Mouse (Mus musculus) myocyte (in vitro differentiated cells): ENCODE results near the gene Ercc6. TPM values are rescaled to one million over a fixed set of nuclear protein-coding genes. Genes with fewer than 3 reads are reported as not detected.

Experiments used
- H3K27me3 ChIP-seq: one replicate; pipeline ENCODE4 v1.6.1; 2011; ENCODE audit not compliant: control insufficient read depth, insufficient read depth, insufficient read length
- H3K36me3 ChIP-seq: one replicate; pipeline ENCODE4 v1.6.1; 2011; ENCODE audit not compliant: control insufficient read depth, insufficient read depth
- H3K4me2 ChIP-seq: one replicate; pipeline ENCODE4 v1.6.1; 2011; ENCODE audit warnings: low read depth, control low read depth
- H3K4me3 ChIP-seq: one replicate; pipeline ENCODE4 v1.5.1; 2011; ENCODE audit warnings: mild to moderate bottlenecking, control low read depth, moderate library complexity
- H3K79me2 ChIP-seq: one replicate; pipeline ENCODE4 v1.6.1; 2011; ENCODE audit not compliant: control insufficient read depth, insufficient read depth
- H3ac ChIP-seq: one replicate; pipeline ENCODE4 v1.6.1; 2011; ENCODE audit not compliant: control insufficient read depth, insufficient read length
- CEBPB ChIP-seq: IDR thresholded peaks from 2 replicates; pipeline ENCODE4 v1.6.1; 2011; ENCODE audit warnings: mild to moderate bottlenecking, moderate library complexity; ENCODE audit not compliant: poor library complexity, insufficient read depth, severe bottlenecking
- E2F4 ChIP-seq: IDR thresholded peaks from one replicate; pipeline ENCODE4 v1.6.1; 2011; ENCODE audit warnings: mild to moderate bottlenecking, control low read depth, moderate library complexity; ENCODE audit not compliant: insufficient read depth
- MAX ChIP-seq: IDR thresholded peaks from one replicate; pipeline ENCODE4 v1.6.1; 2011; ENCODE audit warnings: low read depth, mild to moderate bottlenecking, control low read depth
- MYOD1 ChIP-seq, 3 experiments: IDR thresholded peaks; one replicate each; pipeline ENCODE4 v1.6.1; 2011; ENCODE audit warnings: control low read depth in 2 of 3, low read depth in 2 of 3, mild to moderate bottlenecking in 2 of 3, moderate library complexity in 1 of 3; ENCODE audit not compliant: insufficient read length in 2 of 3, control insufficient read depth in 1 of 3
- MYOG ChIP-seq, 3 experiments: IDR thresholded peaks; one replicate each; pipeline ENCODE4 v1.6.1; 2011; ENCODE audit warnings: control low read depth in 2 of 3, low read depth in 2 of 3, mild to moderate bottlenecking in 2 of 3; ENCODE audit not compliant: insufficient read length in 2 of 3, control insufficient read depth in 1 of 3, insufficient read depth in 1 of 3
- POLR2A ChIP-seq: IDR thresholded peaks from one replicate; pipeline ENCODE4 v1.6.1; 2011; ENCODE audit warnings: low read depth, mild to moderate bottlenecking, control low read depth, moderate library complexity; ENCODE audit not compliant: insufficient read length
- POLR2AphosphoS2 ChIP-seq: IDR thresholded peaks from one replicate; pipeline ENCODE4 v1.6.1; 2011; ENCODE audit warnings: low read depth, control low read depth; ENCODE audit not compliant: insufficient read length
- REST ChIP-seq: IDR thresholded peaks from one replicate; pipeline ENCODE4 v1.6.1; 2011; ENCODE audit warnings: mild to moderate bottlenecking, control low read depth, moderate library complexity; ENCODE audit not compliant: insufficient read depth, insufficient read length
- SRF ChIP-seq: IDR thresholded peaks from one replicate; pipeline ENCODE4 v1.6.1; 2011; ENCODE audit warnings: low read depth; ENCODE audit not compliant: control insufficient read depth, insufficient read length
- TCF12 ChIP-seq: IDR thresholded peaks from one replicate; pipeline ENCODE4 v1.6.1; 2011; ENCODE audit warnings: mild to moderate bottlenecking, control low read depth; ENCODE audit not compliant: poor library complexity, insufficient read depth, severe bottlenecking
- TCF3 ChIP-seq: IDR thresholded peaks from one replicate; pipeline ENCODE4 v1.6.1; 2011; ENCODE audit warnings: low read depth, control low read depth; ENCODE audit not compliant: insufficient read length
- USF1 ChIP-seq: IDR thresholded peaks from one replicate; pipeline ENCODE4 v1.6.1; 2011; ENCODE audit warnings: low read depth, mild to moderate bottlenecking, control low read depth, moderate library complexity
- polyA plus RNA-seq: library from polyadenylated mRNA; unstranded; fragments of >200 nt; fragmentation: generic; extraction: Trizol; gene quantifications from one replicate; pipeline ENCODE4 v1.2.1, GENCODE M21; 2012; ENCODE audit warnings: missing spikeins

Gene Ercc6
- polyA plus RNA-seq, 1 experiment = 2.1 TPM

GRCm38 (mm10) chr14:32536763-32537162 lies 23.4 kb downstream of the Ercc6 start:
- H3ac ChIP-seq = no peak overlapping the region
- H3K79me2 ChIP-seq = peaks cover 29% of the 10 kb centered on the region
- peaks cover 13% of the 10 kb centered on the region for H3K36me3 ChIP-seq
- H3K4me3 ChIP-seq = no peak overlapping the region
- TF ChIP-seq MAX = no peak
- TF ChIP-seq POLR2AphosphoS2 = no peak
- no peak for TF ChIP-seq MYOD1 (IDR thresholded peaks at IDR 0.05; ENCODE audit: control insufficient read depth in 1 of 3, insufficient read length in 2 of 3, low read depth in 2 of 3)
- TF ChIP-seq TCF12 = no peak
- no peak for TF ChIP-seq MYOG (IDR thresholded peaks at IDR 0.05; ENCODE audit: control insufficient read depth in 1 of 3, insufficient read depth in 1 of 3, insufficient read length in 2 of 3, low read depth in 2 of 3)
- no peak for TF ChIP-seq SRF
- TF ChIP-seq REST = no peak
- no peak for TF ChIP-seq POLR2A
- TF ChIP-seq USF1 = no peak
- TF ChIP-seq TCF3 = no peak
- no peak for TF ChIP-seq CEBPB
- H3K4me2 ChIP-seq = no peak overlapping the region
- no peaks in the 10 kb centered on the region for H3K27me3 ChIP-seq

GRCm38 (mm10) chr14:32538115-32538514 lies 24.8 kb downstream of the Ercc6 start:
- no peak overlapping the region for H3K4me3 ChIP-seq
- no peak overlapping the region for H3K4me2 ChIP-seq
- no peaks in the 10 kb centered on the region for H3K27me3 ChIP-seq
- no peak for TF ChIP-seq TCF12
- TF ChIP-seq SRF = no peak
- TF ChIP-seq MYOG (IDR thresholded peaks at IDR 0.05; ENCODE audit: control insufficient read depth in 1 of 3, insufficient read depth in 1 of 3, insufficient read length in 2 of 3, low read depth in 2 of 3) = no peak
- TF ChIP-seq TCF3 = no peak
- no peak for TF ChIP-seq REST
- no peak for TF ChIP-seq MYOD1 (IDR thresholded peaks at IDR 0.05; ENCODE audit: control insufficient read depth in 1 of 3, insufficient read length in 2 of 3, low read depth in 2 of 3)
- no peak for TF ChIP-seq POLR2AphosphoS2
- TF ChIP-seq E2F4 = no peak
- TF ChIP-seq POLR2A = no peak
- no peak overlapping the region for H3ac ChIP-seq
- H3K36me3 ChIP-seq = peaks cover 24% of the 10 kb centered on the region
- H3K79me2 ChIP-seq = peaks cover 21% of the 10 kb centered on the region

GRCm38 (mm10) chr14:32543075-32543474 lies 29.8 kb downstream of the Ercc6 start:
- Histone ChIP-seq H3K4me3 (no peak overlapping the region), H3K36me3 (peaks cover 38% of the 10 kb centered on the region), H3K4me2 (no peak overlapping the region), H3ac (no peak overlapping the region), H3K79me2 (peaks cover 15% of the 10 kb centered on the region), H3K27me3 (no peaks in the 10 kb centered on the region)
- TF ChIP-seq REST (no peak), MYOD1 (IDR thresholded peaks at IDR 0.05; ENCODE audit: control insufficient read depth in 1 of 3, insufficient read length in 2 of 3, low read depth in 2 of 3) (no peak), TCF12 (no peak), USF1 (no peak), POLR2A (no peak), POLR2AphosphoS2 (no peak), CEBPB (no peak), MYOG (IDR thresholded peaks at IDR 0.05; ENCODE audit: control insufficient read depth in 1 of 3, insufficient read depth in 1 of 3, insufficient read length in 2 of 3, low read depth in 2 of 3) (no peak), MAX (no peak), TCF3 (no peak), E2F4 (no peak), SRF (no peak)

DNA sequence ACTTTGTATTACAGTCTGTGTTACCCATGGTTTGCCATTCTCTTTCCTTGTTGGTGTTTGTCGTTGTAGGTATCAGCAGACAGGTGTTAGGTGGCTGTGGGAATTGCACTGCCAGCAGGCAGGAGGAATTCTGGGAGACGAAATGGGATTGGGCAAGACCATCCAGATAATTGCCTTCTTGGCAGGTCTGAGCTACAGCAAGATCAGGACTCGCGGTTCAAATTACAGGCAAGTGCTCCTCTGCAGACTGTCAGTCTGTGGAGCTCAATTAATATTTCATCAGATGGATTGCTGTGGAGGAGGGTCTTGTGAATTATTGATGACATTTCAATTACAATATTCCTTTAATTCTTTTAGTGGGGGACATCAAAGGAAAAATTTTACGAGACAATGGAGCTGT lies 33.4 kb downstream of the Ercc6 start:
- H3K4me3 ChIP-seq = no peak overlapping the region
- no peak overlapping the region for H3K4me2 ChIP-seq
- H3K79me2 ChIP-seq = no peaks in the 10 kb centered on the region
- peaks cover 56% of the 10 kb centered on the region for H3K36me3 ChIP-seq
- H3K27me3 ChIP-seq = no peaks in the 10 kb centered on the region
- TF ChIP-seq MAX (no peak), POLR2AphosphoS2 (no peak)
- H3ac ChIP-seq = no peak overlapping the region

- Histone ChIP-seq H3K79me2 (no peaks in the 10 kb centered on the region), H3K36me3 (peaks cover 66% of the 10 kb centered on the region), H3K27me3 (no peaks in the 10 kb centered on the region), H3ac (no peak overlapping the region), H3K4me3 (no peak overlapping the region), H3K4me2 (no peak overlapping the region)
- no peak for TF ChIP-seq MYOD1 (IDR thresholded peaks at IDR 0.05; ENCODE audit: control insufficient read depth in 1 of 3, insufficient read length in 2 of 3, low read depth in 2 of 3)
- no peak for TF ChIP-seq MAX
- TF ChIP-seq REST = no peak
- TF ChIP-seq CEBPB = no peak
- no peak for TF ChIP-seq USF1
- TF ChIP-seq E2F4 = no peak
- no peak for TF ChIP-seq POLR2AphosphoS2
- no peak for TF ChIP-seq MYOG (IDR thresholded peaks at IDR 0.05; ENCODE audit: control insufficient read depth in 1 of 3, insufficient read depth in 1 of 3, insufficient read length in 2 of 3, low read depth in 2 of 3)
- TF ChIP-seq POLR2A = no peak
- TF ChIP-seq SRF = no peak
- no peak for TF ChIP-seq TCF12
- no peak for TF ChIP-seq TCF3
Measured at GRCm38 (mm10) chr14:32551854-32552253, 38.5 kb downstream of the Ercc6 start.
